Mouse (Mus musculus) gastrocnemius, postnatal 36 days (tissue): Measurements from ENCODE around the gene Trappc6a. TPM values are rescaled to one million over a fixed set of nuclear protein-coding genes. Genes with fewer than 3 reads are reported as not detected.
A peak's percentile ranks its signal among the peaks of the same experiment; 100 is the strongest.
"Not testable (repeated sequence)": the region's sequence is repeated elsewhere in the genome, so short reads cannot be mapped to it uniquely, and the experiment has no call there.

Experiments used
- DNase-seq, 2 experiments: peaks; one replicate each; pipeline ENCODE4 v3.0.0; 2022
- intact Hi-C: fragments of 180-260 bp; cut with DNase I; formaldehyde crosslinking; loops from one replicate; pipeline ENCODE4 v1.15.1; 2025
- total RNA-seq, 2 experiments: library from RNA; stranded (reverse); gene quantifications; 2 replicates each; pipeline ENCODE4 v1.2.3; 2021

The Trappc6a gene
- total RNA-seq, 2 experiments from 2014 or later, result 6.4 to 8.8 TPM

- DNase-seq, result no peak
- intact Hi-C loops, result no loop called here
Measured at GRCm38 (mm10) chr7:19485488-19485887, 22.7 kb upstream of the Trappc6a start.

GRCm38 (mm10) chr7:19486549-19486948 is 21.6 kb upstream of the Trappc6a start:
- no peak for DNase-seq
- intact Hi-C loops, result no loop called here

GRCm38 (mm10) chr7:19489525-19489924 is 18.7 kb upstream of the Trappc6a start:
- intact Hi-C loops, result no loop called here
- DNase-seq, result no peak

- intact Hi-C loops, result no loop called here
- no peak for DNase-seq
Measured at GRCm38 (mm10) chr7:19491731-19492130, 16.5 kb upstream of the Trappc6a start.

- no peak for DNase-seq
- intact Hi-C loops, result no loop called here
Measured at GRCm38 (mm10) chr7:19494751-19495474, 13.3 kb upstream of the Trappc6a start.

GRCm38 (mm10) chr7:19495521-19496213 is 12.5 kb upstream of the Trappc6a start:
- peak; percentile 30 to 32 for DNase-seq
- intact Hi-C loops, result no loop called here

GRCm38 (mm10) chr7:19496214-19496555 is 12.0 kb upstream of the Trappc6a start:
- DNase-seq, result no peak
- intact Hi-C loops, result no loop called here

GRCm38 (mm10) chr7:19498326-19498725 is 9.9 kb upstream of the Trappc6a start:
- intact Hi-C loops, result no loop called here

GRCm38 (mm10) chr7:19500420-19501363 is 7.5 kb upstream of the Trappc6a start:
- intact Hi-C loops, result loop anchor here (5.0 kb wide), 2 partner anchors 87 to 98 kb away; partner anchors contain the start of genes Ckm and Klc3
- DNase-seq, result no peak

More at GRCm38 (mm10) chr7:19498326-19498725, 9.9 kb upstream of the Trappc6a start:
- DNase-seq, result no peak

GRCm38 (mm10) chr7:19501658-19502057 is 6.5 kb upstream of the Trappc6a start:
- intact Hi-C loops, result loop anchor here (5.0 kb wide), 2 partner anchors 86 to 99 kb away; partner anchors contain the start of genes Ckm and Klc3

GRCm38 (mm10) chr7:19503481-19504068 is 4.6 kb upstream of the Trappc6a start:
- DNase-seq, result peak; percentile 31 to 35

More at GRCm38 (mm10) chr7:19501658-19502057, 6.5 kb upstream of the Trappc6a start:
- no peak for DNase-seq

GRCm38 (mm10) chr7:19506326-19506725 is 1.9 kb upstream of the Trappc6a start:
- intact Hi-C loops, result loop anchor here (5.0 kb wide), 1 partner anchor 66 kb away; no protein-coding TSS in a partner anchor

More at GRCm38 (mm10) chr7:19503481-19504068, 4.6 kb upstream of the Trappc6a start:
- intact Hi-C loops, result loop anchor here (2.0 to 5.0 kb wide), 3 partner anchors 84 to 113 kb away; partner anchors contain the start of genes Ckm and Klc3

GRCm38 (mm10) chr7:19506969-19507611 is 1.1 kb upstream of the Trappc6a start:
- DNase-seq, result no peak
- intact Hi-C loops, result loop anchor here (5.0 kb wide), 1 partner anchor 65 kb away; no protein-coding TSS in a partner anchor

More at GRCm38 (mm10) chr7:19506326-19506725, 1.9 kb upstream of the Trappc6a start:
- DNase-seq, result no peak

- intact Hi-C loops, result loop anchor here (5.0 kb wide), 1 partner anchor 65 kb away; no protein-coding TSS in a partner anchor
- no peak for DNase-seq
Measured at GRCm38 (mm10) chr7:19507612-19507981, 598 bp upstream of the Trappc6a start.

GRCm38 (mm10) chr7:19508924-19509568 is 851 bp downstream of the Trappc6a start:
- DNase-seq, result no peak
- intact Hi-C loops, result loop anchor here (5.0 kb wide), 1 partner anchor 63 kb away; no protein-coding TSS in a partner anchor

- intact Hi-C loops, result loop anchor here (5.0 kb wide), 1 partner anchor 63 kb away; no protein-coding TSS in a partner anchor
- no peak for DNase-seq
Measured at GRCm38 (mm10) chr7:19509786-19510185, 1.6 kb downstream of the Trappc6a start.

- intact Hi-C loops, DNase-seq: not testable (repeated sequence)
Measured at GRCm38 (mm10) chr7:19511934-19512333, 3.7 kb downstream of the Trappc6a start.

GRCm38 (mm10) chr7:19512353-19512752 is 4.2 kb downstream of the Trappc6a start:
- DNase-seq, result no peak
- intact Hi-C loops, result no loop called here
